Mouse (Mus musculus): Measurements from ENCODE around the gene Mthfd1l.

Gene Mthfd1l

GRCm38 (mm10) chr10:3972981-3973588 lies at the start of gene Mthfd1l:
TSS of gene Mthfd1l (plus strand) at chr10:3973118.
- DNase-seq (ENCODE audit: low read depth): peak; percentile 93

GRCm38 (mm10) chr10:3928008-3928545 lies 44.8 kb upstream of the Mthfd1l start:
- no peak for DNase-seq (ENCODE audit: low read depth)

DNA sequence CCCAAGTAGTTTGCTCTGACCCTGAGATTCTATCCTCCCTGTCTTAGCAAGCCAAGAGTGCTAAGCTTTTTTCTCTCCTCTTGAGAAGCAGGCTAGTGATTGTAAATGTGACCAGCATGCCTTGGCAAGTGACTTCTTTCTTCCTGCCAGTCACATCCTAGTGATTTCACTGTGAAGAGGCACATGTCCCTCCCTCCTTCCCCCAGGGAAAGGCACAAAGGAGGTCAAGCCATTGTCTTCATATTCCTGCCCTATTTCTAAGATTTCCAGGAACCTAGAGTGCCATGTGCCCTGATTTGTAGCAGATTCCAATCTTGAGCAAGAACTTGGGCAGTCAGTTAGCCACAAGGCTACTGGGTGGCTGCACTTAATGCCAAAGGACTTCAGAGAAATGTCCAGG lies 41.1 kb upstream of the Mthfd1l start:
- DNase-seq (ENCODE audit: low read depth): no peak

GRCm38 (mm10) chr10:3933311-3933940 lies 39.5 kb upstream of the Mthfd1l start:
- DNase-seq (ENCODE audit: low read depth): no peak

DNA sequence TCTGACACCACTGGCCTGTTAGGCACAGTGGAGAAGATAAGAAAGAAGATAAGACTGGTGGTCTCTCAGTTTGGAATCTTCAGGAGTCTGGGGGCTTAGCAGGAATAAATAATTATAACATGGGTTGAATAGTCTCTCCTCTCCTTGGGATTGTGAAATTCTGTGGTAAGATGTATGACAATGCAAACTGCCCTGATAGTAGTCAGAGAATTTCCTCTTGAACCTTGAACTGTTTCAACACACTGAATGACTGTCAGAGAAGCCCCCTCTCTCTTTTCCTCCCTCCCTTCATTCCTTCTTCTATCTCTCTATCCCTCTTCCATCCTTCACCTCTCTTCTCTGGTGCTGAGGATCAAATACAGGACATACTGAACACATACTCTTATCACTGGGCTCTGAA lies 36.1 kb upstream of the Mthfd1l start:
- no peak for DNase-seq (ENCODE audit: low read depth)

DNA sequence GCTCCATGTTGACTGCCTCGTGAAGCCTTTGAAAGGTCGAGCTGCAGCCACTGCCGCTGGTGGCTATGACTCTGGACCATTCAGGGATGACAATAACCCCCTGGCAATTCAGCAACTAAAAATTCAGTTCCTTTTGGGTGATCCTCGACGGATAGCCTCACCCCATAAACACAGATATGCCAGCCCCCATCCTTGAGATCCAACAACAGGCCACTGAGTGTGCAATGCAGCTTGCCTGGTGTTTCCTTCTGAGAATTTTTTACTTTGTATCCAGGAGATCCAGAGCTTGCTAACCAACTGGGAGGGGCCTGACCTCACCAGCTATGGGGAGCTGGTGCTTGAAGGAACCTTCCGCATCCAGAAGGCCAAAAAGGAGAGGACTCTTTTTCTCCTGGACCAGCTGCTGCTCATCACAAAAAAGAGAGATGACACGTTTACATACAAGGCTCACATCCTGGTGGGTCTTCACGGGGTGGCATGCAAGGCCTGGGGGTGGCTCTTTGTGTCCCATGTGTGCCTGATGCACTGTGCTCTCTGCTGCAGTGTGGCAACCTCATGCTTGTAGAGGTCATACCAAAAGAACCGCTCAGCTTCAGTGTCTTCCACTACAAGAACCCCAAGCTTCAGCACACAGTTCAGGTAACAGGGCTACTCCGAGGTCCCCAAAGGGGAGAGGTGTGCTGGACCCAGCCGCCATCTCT lies 32.9 kb upstream of the Mthfd1l start:
- DNase-seq (ENCODE audit: low read depth): no peak

GRCm38 (mm10) chr10:3940596-3940975 lies 32.3 kb upstream of the Mthfd1l start:
- DNase-seq (ENCODE audit: low read depth): no peak

DNA sequence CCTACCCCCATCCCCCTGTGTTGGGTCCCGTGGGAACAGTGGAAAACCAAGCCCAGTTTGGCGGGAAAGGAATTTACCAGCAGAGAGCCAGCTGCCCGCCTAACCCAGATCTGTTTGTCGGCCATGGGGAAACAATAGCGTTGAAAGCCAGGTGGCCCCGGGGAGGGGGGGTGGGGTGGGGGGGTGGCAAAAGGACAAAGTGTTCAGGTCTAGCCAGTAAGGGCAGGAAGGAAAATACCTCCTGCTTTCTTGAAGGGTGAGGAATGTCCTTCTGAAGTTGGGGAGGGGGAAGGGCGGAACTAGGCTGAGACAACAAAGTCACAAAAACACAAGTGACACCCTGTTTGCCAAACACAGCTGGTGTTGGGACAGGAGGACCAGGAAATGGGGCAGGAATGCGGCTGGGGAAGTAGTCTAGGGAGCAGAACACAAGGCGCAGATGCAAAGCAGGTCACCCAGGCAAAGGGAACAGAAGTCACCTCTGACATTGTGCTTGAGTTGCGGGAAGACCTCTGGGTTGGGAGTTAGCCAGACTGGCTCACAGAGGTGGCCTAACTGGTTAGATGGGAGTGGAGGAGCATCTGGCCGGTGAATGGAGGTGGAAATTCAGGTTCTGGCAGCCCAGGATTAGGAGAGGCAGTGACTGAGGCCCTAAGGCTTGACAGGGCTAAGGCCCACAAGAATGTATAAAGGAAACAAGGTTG lies 31.7 kb upstream of the Mthfd1l start:
- no peak for DNase-seq (ENCODE audit: low read depth)

GRCm38 (mm10) chr10:3942289-3942688 lies 30.6 kb upstream of the Mthfd1l start:
- DNase-seq (ENCODE audit: low read depth): no peak

- peak; percentile 54 for DNase-seq (ENCODE audit: low read depth)
Observed at GRCm38 (mm10) chr10:3943492-3944395, 29.2 kb upstream of the Mthfd1l start.

DNA sequence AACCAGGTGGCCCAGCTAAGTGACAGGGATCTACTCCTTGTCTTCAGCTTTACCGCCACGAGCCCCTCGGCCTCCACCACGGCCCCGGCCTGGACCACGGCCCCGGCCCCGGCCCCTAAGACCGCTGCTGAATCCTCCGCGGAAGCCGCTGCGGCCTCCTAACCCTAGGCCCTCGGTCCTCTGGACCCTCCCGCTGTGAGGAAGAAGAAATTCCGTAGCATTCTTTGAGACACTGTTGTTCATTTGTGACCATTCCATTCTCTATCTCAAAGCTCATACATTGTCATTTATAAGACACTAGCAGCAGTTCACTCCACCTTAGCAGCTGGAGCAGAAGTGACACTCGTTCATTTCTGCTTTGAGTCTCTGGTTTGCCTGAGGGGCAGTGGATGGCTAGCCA lies 26.0 kb upstream of the Mthfd1l start:
- no peak for DNase-seq (ENCODE audit: low read depth)

GRCm38 (mm10) chr10:3947346-3947745 lies 25.6 kb upstream of the Mthfd1l start:
- no peak for DNase-seq (ENCODE audit: low read depth)

DNA sequence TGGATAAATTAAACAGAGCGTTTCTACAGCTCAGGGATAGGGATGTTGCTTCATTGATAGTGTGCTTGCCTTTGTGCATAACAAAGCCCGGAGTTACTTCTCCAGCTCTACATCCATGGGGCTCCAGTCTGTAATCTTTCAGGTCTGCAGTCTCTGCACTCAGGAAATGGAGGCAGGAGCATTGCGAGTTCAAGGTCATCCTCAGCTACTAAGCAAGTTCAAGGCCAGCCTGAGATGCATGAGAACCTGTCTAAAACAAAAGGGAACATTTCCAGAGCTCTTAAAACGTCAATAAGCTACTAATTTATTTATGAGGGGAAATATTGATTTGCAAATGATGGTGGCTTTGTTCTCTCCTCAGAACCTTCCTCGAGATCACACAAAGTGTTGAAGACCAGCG lies 23.6 kb upstream of the Mthfd1l start:
- DNase-seq (ENCODE audit: low read depth): no peak

GRCm38 (mm10) chr10:3956471-3956870 lies 16.4 kb upstream of the Mthfd1l start:
- DNase-seq (ENCODE audit: low read depth): no peak

DNA sequence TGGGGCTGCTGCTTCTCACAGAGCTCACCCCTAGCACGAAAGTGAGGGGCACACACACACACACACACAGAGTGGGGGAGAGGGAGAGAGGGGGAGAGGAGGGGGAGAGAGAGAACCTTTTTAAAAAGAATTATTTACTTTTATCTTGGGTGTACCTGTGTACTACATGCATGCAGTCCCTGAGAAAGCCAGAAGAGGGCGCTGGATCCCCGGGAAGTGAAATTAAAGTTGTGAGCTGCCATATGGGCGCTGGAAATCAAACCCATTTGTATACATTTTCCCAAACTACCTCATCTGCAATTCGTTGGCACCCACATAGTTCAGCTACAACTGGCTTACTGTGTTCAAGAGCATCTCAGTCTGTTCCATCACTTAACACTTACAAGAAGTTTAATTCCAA lies 14.3 kb upstream of the Mthfd1l start:
- no peak for DNase-seq (ENCODE audit: low read depth)

DNA sequence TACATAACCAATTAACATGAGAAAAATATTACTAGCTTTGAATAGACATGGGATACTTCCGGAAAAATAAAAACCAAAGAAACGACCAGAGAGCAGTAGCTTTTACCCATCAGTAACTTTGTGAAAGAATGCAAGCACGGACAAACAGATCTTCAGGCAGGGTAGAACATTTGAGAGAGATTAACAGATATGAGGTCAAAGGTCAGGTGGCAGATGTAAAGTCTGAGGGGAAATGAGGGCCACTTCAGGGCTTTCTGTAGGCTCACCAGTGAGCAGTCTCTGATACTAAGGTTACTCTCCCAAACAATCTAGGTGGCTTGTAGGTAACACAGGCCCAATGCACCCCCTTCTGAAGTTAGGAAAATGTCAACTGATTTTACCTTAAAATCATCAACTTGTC lies 3.9 kb upstream of the Mthfd1l start:
- DNase-seq (ENCODE audit: low read depth): no peak

- DNase-seq (ENCODE audit: low read depth): no peak
Observed at GRCm38 (mm10) chr10:3972237-3972636, 681 bp upstream of the Mthfd1l start.

DNA sequence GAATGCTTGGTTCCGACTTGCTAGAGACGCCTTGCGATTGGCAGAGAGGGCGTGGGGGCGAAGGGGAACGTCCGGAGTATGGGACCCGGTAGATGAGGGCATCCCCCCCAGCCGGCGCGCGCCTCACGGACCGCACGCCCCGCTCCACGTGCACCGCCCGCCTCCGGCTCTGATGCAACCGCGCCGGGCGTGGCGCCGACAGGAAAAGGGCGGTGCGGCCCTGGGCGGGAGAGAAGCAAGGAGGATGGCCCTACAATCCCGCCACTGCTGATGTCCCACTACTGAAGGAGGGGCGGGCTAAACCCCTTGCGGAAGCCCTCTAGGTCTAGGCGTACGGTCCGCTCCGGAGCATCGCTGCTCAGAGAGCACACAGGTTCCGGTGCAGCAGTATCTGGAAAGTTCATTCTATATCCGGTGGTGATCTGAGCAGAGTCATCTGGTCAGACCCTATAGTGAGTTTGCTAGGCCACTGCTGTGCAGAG lies 712 bp downstream of the Mthfd1l start:
- peak; percentile 89 for DNase-seq (ENCODE audit: low read depth)

DNA sequence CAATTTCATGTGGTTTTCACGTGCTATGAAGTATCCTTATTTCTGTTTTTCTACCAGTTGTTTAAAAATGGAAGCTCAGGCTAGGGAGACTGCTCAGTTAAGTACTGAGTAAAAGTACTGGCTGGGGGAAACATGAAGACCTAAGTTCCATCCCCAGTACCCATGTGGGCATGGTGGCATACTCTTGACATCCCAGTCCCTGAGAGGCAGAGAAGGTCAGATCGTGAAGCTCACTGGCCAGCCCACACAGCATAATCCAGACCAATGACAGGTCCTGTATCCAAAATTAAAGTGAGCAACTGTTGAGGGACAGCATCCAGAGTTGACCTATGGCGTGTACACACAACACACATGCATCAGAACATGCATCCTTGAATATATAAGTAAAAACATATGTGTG lies 1.5 kb downstream of the Mthfd1l start:
- DNase-seq (ENCODE audit: low read depth): no peak

DNA sequence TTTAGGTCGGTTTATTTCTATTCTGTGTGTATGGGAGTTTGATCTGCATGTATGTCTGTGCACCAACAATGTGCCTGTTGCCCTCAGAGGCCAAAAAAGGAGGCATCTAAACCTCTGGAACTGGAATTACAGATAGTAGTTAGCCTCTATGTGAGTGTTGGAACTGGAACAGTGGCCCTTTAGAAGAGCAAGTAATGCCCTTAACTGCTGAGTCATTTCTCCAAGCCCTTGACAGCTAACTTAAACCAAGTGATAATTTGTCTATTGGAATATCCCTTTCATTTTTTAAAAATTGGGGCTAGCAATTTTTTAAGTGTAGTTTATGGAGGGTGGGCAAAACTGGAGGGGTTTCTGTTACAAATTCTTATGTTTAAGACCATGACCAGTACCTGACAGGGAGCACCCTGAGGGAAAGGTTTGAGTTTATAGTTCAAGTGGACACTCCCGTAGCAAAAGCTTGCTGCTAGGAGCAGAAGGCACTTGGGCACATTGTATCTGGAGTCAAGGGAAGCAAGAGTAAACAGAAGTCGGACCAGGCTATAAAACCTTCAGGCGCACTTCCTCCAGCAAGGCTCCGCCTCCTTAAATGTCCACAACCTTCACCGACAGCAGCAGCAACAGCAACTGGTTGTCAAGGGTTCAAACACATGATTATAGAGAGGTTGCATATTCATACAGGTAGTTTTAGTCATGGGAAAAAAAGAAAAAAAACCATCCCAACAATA lies 3.1 kb downstream of the Mthfd1l start:
- DNase-seq (ENCODE audit: low read depth): no peak

GRCm38 (mm10) chr10:3976623-3977010 lies 3.7 kb downstream of the Mthfd1l start:
- DNase-seq (ENCODE audit: low read depth): no peak
